Mouse (Mus musculus) limb, embryonic 10.5 days (tissue): Measurements from ENCODE around the gene Lix1. TPM values are rescaled to one million over a fixed set of nuclear protein-coding genes. Genes with fewer than 3 reads are reported as not detected.

Experiments
- DNase-seq: peaks from one replicate; pipeline ENCODE4 v3.0.0-alpha.2; 2017; ENCODE audit warnings: low spot score
- H3K27ac ChIP-seq: fragments of 300-500 bp; sonication (generic); 2 replicates; pipeline ENCODE4 v1.5.1; 2016; ENCODE audit warnings: mild to moderate bottlenecking
- H3K27me3 ChIP-seq: fragments of 300-500 bp; sonication (generic); 2 replicates; pipeline ENCODE4 v1.6.1; 2016; ENCODE audit warnings: low read depth, mild to moderate bottlenecking; ENCODE audit not compliant: poor library complexity, severe bottlenecking
- H3K36me3 ChIP-seq: fragments of 300-500 bp; sonication (generic); 2 replicates; pipeline ENCODE4 v1.6.1; 2016; ENCODE audit warnings: mild to moderate bottlenecking, moderate library complexity
- H3K4me1 ChIP-seq: fragments of 300-500 bp; sonication (generic); 2 replicates; pipeline ENCODE4 v1.6.1; 2016
- H3K4me3 ChIP-seq: fragments of 300-500 bp; sonication (generic); 2 replicates; pipeline ENCODE4 v1.5.1; 2016; ENCODE audit warnings: mild to moderate bottlenecking, moderate library complexity
- H3K9me3 ChIP-seq: fragments of 300-500 bp; sonication (generic); replicated peaks from 2 replicates; pipeline ENCODE4 v1.6.1; 2016; ENCODE audit warnings: mild to moderate bottlenecking
- WGBS: fragments of 180-500 bp; shearing (Covaris S2); methylation state at CpG from one replicate; pipeline ENCODE4 v1.1.7; 2016; 5-methylcytosine and 5-hydroxymethylcytosine counted together
- polyA plus RNA-seq: library from polyadenylated mRNA; unstranded; fragments of >200 nt; fragmentation: Nextera tagmentation; extraction: Ambion mirVana; gene quantifications from 2 replicates; pipeline ENCODE4 v1.2.1, GENCODE M21; 2016

Gene Lix1
- 216 and 262 TPM in 2 replicates for polyA plus RNA-seq

DNA sequence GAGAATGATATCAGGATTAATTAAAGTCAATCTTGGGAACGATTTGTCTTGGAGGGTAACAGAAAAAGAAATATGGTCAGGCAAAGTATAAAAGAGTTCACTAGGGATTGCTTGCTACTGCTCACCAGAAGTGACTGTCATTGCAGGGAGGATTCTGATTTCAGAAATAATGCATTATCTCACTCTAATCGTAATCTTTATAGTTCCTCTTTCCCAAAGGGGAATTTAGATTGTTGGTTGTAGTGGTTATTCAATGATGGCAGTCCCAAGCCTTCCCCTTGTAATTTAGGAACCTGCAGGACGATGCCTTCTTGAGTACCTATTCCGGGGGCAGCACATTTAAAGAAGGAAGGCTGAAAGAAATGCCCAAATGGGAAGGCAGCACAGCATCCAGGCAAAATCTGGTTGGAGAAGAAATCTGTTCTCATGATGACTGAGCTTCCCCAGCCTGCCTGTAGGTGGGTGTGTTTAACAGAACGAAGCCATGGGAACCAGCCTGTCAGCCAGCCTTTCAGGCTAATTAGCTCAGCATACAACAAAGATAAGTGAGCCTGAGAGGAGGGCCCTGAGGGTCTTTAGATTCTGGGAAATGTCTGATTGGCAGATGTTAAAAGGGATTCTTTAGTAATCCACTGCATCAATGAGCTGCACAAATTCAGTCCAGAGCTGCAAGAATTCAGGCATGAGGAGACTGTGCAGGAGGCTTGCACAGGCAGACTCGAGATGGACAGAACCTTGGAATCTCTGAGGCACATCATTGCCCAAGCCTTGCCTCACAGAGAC lies at the start of gene Lix1:
Gene Lix1, plus strand, starts transcription at position 451 of the 783 bp plus-strand sequence.
- Histone ChIP-seq H3K36me3 (peaks cover 12% of the 10 kb centered on the region), H3K4me3 (peak within 1 kb of the TSS; percentile 57), H3K9me3 (no peaks in the 10 kb centered on the region), H3K27ac (peak within 1 kb of the TSS; percentile 90), H3K4me1 (peaks cover 37% of the 10 kb centered on the region), H3K27me3 (no peaks in the 10 kb centered on the region)
- WGBS = 29% methylated on average over 6 of the region's 6 CpGs
- peak; percentile 78 for DNase-seq

DNA sequence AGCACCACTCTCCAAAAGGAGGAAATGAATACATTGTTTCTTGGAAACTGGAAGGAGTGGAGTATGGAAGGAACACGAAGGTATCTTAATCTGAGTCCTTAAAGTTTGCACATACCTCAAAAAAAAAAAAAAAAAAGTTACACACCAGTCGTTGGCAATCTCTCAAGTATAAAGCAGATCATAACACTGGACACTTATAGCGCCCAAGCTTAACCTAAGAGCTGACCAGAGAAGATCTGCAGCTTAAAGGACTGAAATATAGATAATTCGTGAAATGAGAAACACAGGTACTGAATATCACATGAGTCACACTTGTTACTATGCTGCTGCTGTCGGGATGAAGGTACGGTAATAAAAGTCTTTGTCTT lies 28.9 kb upstream of the Lix1 start:
- 9% methylated on average over 6 of the region's 6 CpGs for WGBS
- DNase-seq = no peak
- no peaks in the 10 kb centered on the region for H3K9me3 ChIP-seq
- H3K27me3 ChIP-seq = no peaks in the 10 kb centered on the region
- H3K4me3 ChIP-seq = peak overlapping the region; percentile 66
- peaks cover 21% of the 10 kb centered on the region for H3K36me3 ChIP-seq
- peaks cover 10% of the 10 kb centered on the region for H3K4me1 ChIP-seq
- H3K27ac ChIP-seq = peak overlapping the region; percentile 90

DNA sequence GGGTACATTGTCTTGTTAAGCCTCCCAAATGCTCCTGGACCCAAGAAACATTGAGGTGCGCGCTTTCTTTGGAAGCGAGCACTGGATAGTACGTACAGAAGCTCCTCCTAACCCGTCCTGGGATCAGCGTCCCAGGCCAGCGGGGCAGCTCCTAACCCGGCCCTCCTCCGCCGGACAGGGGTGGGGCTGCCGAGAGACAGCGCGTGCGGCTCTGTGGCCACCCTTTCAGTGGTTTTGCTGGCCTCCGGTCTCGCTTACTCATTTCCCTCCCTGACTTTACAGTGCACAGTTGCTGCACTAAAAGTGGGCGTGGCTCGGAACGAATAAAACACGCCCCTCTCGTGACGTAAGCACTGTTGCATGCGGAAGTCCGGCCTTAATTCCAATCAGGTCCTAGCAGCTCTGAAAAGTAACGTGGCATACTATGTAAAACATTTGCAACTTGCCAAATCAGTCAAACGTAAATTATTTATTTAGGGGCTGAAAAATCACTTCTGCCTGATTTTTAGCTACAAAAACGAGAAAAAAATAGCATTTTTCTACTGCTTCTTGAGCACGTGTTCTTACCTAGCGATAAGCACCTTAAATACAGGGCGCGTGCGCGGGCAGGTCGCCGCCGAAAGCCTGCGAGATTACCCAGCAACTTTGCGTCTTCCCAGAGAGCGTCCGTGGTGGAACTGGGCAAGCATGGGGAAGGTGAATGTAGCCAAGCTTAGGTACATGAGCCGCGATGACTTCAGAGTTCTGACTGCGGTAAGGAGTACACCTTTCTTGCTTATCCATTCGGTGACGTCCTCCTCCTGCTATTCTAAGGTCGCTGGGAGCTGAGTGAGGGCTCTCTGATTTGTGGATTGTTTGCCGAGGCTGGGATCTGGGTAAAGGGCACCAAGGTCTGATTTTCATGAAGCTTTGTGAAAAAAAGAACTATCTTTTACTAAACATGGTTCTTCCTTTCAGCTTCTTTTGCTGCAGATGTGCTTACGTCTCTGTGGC lies 28.3 kb upstream of the Lix1 start, which contains the start of gene Riok2:
Gene Riok2, plus strand, starts transcription at position 392 of the 993 bp plus-strand sequence.
- peak within 1 kb of the TSS; percentile 66 for H3K4me3 ChIP-seq
- peak within 1 kb of the TSS; percentile 90 for H3K27ac ChIP-seq
- H3K27me3 ChIP-seq = no peaks in the 10 kb centered on the region
- peak; percentile 94 for DNase-seq
- under 1% methylated on average over 48 of the region's 48 CpGs for WGBS
- H3K36me3 ChIP-seq = peaks cover 28% of the 10 kb centered on the region
- peaks cover 10% of the 10 kb centered on the region for H3K4me1 ChIP-seq
- H3K9me3 ChIP-seq = no peaks in the 10 kb centered on the region

DNA sequence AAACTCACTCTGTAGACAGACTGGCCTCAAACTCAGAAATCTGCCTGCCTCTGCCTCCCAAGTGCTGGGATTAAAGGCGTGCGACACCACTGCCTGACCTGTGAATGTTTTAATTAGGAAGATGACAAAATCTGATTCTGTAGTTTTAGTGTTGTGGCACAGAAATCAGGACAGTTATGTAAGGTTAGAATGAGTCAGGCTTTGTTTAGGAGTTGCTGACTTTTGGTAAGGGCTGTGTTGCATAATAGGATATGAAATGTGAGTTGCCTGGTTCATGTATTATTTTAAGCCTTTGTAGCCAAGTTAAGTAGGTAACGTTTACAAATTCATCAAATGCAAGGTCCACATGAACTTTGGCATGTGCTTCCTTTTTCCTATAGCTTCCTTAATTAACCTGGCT lies 26.9 kb upstream of the Lix1 start:
- H3K9me3 ChIP-seq = no peaks in the 10 kb centered on the region
- 89% methylated on average over 3 of the region's 3 CpGs for WGBS
- H3K36me3 ChIP-seq = peaks cover 41% of the 10 kb centered on the region
- peaks cover 10% of the 10 kb centered on the region for H3K4me1 ChIP-seq
- no peak overlapping the region for H3K27ac ChIP-seq
- H3K27me3 ChIP-seq = no peaks in the 10 kb centered on the region
- H3K4me3 ChIP-seq = peak overlapping the region; percentile 66
- no peak for DNase-seq

DNA sequence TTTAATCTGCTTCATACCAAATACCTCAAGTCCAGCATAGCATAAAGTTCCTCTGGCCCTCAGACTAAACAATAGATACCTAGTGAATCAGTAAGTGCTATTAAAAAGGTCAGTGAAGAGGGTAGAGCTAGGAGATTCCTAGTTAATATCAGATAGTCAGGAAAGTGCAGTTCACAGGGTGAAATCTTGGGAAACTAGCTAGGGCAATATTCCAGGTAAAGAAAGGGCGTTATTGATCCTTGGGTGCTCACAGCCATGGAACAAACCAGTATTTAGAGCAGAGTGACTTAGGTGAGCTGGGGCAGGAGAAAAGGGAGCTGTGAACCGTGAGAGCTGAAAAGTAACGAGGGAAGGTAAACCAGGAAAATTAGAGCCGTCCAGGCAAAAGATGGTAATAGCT lies 18.8 kb upstream of the Lix1 start:
- no peaks in the 10 kb centered on the region for H3K9me3 ChIP-seq
- peaks cover 99% of the 10 kb centered on the region for H3K36me3 ChIP-seq
- H3K4me3 ChIP-seq = no peak overlapping the region
- WGBS = 94% methylated on average over 4 of the region's 4 CpGs
- H3K4me1 ChIP-seq = no peaks in the 10 kb centered on the region
- no peak overlapping the region for H3K27ac ChIP-seq
- no peaks in the 10 kb centered on the region for H3K27me3 ChIP-seq
- no peak for DNase-seq

DNA sequence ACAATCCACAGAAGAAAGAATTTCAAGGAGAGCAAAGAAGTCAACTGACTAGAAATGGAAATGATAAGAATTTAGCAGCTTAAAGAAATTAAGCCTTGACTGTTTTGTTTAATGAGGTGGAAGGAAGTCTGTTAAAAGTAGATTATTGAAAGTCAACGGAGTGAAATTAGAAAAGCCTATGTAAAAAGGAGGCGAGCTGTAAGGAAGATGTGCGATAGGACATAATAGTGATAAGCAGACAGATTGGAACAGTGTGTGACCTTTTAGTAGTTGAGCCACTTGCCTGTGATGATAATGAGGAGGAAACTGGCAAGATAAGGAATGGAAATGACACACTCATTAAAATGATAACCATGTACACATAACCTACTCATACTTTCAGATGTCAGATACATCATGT lies 18.0 kb upstream of the Lix1 start:
- Histone ChIP-seq H3K27ac (no peak overlapping the region), H3K27me3 (no peaks in the 10 kb centered on the region), H3K9me3 (no peaks in the 10 kb centered on the region), H3K4me1 (no peaks in the 10 kb centered on the region), H3K4me3 (no peak overlapping the region), H3K36me3 (peaks cover 99% of the 10 kb centered on the region)
- WGBS = 92% methylated on average over 3 of the region's 3 CpGs
- no peak for DNase-seq

DNA sequence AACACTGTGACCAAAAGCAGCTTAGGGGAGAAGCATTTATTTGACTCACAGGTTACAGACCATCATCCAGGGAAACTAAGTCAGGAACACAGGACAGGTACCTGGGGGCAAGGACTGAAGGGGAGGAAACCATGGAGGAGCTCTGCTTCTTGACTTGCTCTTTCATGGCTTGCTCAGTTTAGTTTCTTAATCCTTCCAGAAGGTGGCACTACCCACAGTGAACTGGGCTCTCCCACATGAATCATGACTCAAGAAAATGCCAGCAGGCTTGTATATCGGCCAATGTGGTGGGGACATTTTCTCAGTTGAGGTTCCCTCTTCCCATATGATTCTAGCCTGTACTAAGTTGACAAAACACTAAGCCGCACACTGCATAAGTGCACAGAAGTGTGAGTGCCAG lies 16.4 kb upstream of the Lix1 start:
- Histone ChIP-seq H3K4me3 (no peak overlapping the region), H3K9me3 (no peaks in the 10 kb centered on the region), H3K4me1 (no peaks in the 10 kb centered on the region), H3K27me3 (no peaks in the 10 kb centered on the region), H3K36me3 (peaks cover 98% of the 10 kb centered on the region), H3K27ac (no peak overlapping the region)
- 95% methylated on average over 2 of the region's 2 CpGs for WGBS
- no peak for DNase-seq

DNA sequence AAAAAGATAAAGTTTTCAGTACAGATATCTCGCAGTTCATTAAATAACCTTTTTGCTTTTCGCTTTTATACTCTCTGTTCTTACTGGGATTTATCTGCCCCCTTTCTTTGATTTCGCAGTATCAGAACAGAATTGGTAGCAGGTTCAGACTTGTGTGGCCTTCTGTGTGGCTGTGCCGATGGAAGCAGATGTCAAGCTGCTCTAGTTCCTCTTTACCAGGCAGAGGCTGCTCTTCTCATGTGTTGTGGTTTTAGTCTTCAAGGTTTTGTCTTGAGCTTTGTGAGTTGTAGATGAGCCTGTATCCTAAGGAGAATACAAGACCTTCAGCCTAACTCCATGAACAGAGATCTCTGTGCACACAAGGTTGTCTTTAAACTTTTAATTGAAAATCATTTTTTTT lies 10.6 kb upstream of the Lix1 start:
- Histone ChIP-seq H3K9me3 (no peaks in the 10 kb centered on the region), H3K27me3 (no peaks in the 10 kb centered on the region), H3K36me3 (peaks cover 82% of the 10 kb centered on the region), H3K27ac (no peak overlapping the region), H3K4me1 (no peaks in the 10 kb centered on the region), H3K4me3 (no peak overlapping the region)
- DNase-seq = no peak
- 90% methylated on average over 4 of the region's 4 CpGs for WGBS

DNA sequence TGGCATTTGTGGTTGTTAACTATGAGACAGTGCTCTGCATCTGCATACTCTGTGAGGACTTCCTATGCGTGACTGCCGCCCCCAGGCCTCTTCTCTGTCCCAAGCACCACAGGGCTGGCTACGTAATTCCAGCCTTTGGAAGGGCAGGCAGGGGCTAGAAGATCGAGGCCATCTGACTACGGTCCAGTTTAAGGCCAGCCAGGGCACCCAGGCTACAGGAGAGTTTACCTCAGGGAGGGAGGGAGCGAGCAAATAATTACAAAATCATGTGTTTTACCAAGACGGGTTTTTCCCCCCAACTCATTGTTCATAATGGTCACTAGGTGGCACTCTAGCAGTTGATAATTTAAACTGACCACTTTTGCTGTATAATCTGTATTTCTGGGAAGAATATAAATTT lies 9.6 kb upstream of the Lix1 start:
- Histone ChIP-seq H3K36me3 (peaks cover 71% of the 10 kb centered on the region), H3K27me3 (no peaks in the 10 kb centered on the region), H3K9me3 (no peaks in the 10 kb centered on the region), H3K4me3 (no peak overlapping the region), H3K4me1 (no peaks in the 10 kb centered on the region), H3K27ac (0 out of 2 replicates have a peak overlapping the region, but pooled peaks have one; percentile 28)
- 61% methylated on average over 7 of the region's 7 CpGs for WGBS
- peak; percentile 39 for DNase-seq

DNA sequence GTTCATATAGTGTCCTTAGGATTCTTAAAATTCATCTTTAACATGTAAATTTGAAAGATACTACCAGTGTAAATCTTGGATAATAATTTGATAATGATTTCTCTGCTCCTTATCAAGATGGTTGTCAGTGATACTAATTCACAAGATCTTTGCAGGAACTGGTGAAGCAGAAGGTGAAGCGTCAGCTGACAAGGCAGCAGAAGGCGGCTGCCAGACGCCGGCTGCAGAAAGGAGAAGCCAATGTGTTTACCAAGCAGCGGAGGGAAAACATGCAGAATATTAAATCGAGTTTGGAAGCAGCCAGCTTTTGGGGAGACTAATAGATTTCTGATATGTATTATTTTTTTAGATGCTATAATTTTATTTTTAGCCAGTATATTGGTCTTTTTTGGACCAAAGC lies 9.2 kb upstream of the Lix1 start:
- Histone ChIP-seq H3K27ac (no peak overlapping the region), H3K27me3 (no peaks in the 10 kb centered on the region), H3K9me3 (no peaks in the 10 kb centered on the region), H3K4me3 (no peak overlapping the region), H3K4me1 (no peaks in the 10 kb centered on the region), H3K36me3 (peaks cover 67% of the 10 kb centered on the region)
- 95% methylated on average over 6 of the region's 6 CpGs for WGBS
- no peak for DNase-seq

DNA sequence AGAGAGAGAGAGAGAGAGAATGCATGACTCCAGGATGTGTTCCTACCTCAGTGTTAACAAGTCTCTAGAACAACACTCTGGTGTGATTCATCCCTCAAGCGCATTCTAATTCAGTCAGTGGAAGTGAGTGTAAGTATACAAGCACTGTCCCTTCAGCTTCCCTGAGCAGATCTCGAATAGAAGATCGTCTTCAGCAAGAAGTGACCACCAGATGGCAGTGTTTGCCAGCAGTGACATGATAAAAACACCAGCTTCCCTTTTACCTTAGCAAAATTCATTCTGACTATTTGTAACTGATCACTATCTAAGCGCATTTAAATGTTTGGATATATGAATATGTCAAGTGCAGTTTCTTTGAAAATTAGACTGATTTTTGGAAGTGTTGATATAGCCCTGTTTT lies 8.1 kb upstream of the Lix1 start:
- 39% methylated on average over 4 of the region's 4 CpGs for WGBS
- no peak overlapping the region for H3K27ac ChIP-seq
- H3K9me3 ChIP-seq = no peaks in the 10 kb centered on the region
- no peak overlapping the region for H3K4me3 ChIP-seq
- no peaks in the 10 kb centered on the region for H3K27me3 ChIP-seq
- peaks cover 57% of the 10 kb centered on the region for H3K36me3 ChIP-seq
- DNase-seq = peak; percentile 79
- H3K4me1 ChIP-seq = no peaks in the 10 kb centered on the region

DNA sequence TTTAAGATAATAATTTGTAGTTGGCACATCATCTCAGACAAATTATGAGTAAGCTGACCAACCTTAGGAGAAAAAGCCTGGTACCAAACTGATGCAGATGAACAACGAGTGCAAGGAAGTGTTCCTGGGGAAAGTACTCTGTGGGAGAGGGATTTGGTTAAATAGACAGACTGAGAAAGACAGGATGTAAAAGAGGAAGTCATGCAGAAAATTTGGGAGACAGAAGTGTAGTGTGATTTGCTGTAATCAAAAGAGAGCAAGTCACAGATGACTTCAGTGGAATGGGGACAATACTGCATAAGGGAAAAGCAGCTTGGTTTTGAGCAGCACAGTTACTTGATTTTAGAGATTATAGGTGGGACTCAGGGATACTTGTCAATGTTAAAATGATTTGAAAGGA lies 5.6 kb upstream of the Lix1 start:
- Histone ChIP-seq H3K27me3 (no peaks in the 10 kb centered on the region), H3K27ac (no peak overlapping the region), H3K4me1 (peaks cover 2% of the 10 kb centered on the region; the same call in 1 of the 2 replicates), H3K36me3 (peaks cover 33% of the 10 kb centered on the region), H3K9me3 (no peaks in the 10 kb centered on the region), H3K4me3 (no peak overlapping the region)
- WGBS = 78% methylated on average over 1 of the region's 1 CpGs
- DNase-seq = no peak

DNA sequence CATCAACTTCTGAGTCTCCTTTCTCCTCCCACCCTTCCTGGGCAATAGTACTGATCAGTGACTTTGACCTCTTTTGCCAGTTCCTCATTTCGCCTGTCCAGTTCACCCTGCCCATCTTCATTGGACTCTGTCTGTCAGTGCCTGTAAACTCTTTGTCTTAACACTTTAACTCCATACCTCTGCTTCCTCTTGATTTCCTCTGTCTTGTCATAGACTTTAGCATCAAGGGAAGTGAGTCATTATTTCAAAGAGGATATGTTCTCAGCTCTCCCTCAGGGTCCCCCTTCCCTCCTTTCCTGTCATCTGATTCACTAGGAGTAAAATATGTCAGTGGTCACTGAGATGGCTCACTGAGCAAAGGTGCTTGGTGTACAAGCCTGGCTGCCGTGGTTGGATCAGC lies 3.8 kb upstream of the Lix1 start:
- H3K9me3 ChIP-seq = no peaks in the 10 kb centered on the region
- H3K27me3 ChIP-seq = no peaks in the 10 kb centered on the region
- no peak for DNase-seq
- no peak overlapping the region for H3K27ac ChIP-seq
- peaks cover 8% of the 10 kb centered on the region for H3K4me1 ChIP-seq
- H3K36me3 ChIP-seq = peaks cover 24% of the 10 kb centered on the region
- H3K4me3 ChIP-seq = no peak overlapping the region
- 84% methylated on average over 2 of the region's 2 CpGs for WGBS
